Mouse (Mus musculus): ENCODE measurements around the gene Gm7029. TPM values are rescaled to one million over a fixed set of nuclear protein-coding genes. Genes with fewer than 3 reads are reported as not detected.
"Not testable (repeated sequence)": the region's sequence is repeated elsewhere in the genome, so short reads cannot be mapped to it uniquely, and the experiment has no call there.

Gm7029 gene
- polyA plus RNA-seq, 1 experiment = not detected

- TF ChIP-seq POLR2A (IDR thresholded peaks at IDR 0.05; ENCODE audit: borderline replicate concordance, control insufficient read depth, low read depth, low read length) (peak; percentile 85; the same call in 1 of the 2 replicates), CTCF (IDR thresholded peaks at IDR 0.05; ENCODE audit: control insufficient read depth, insufficient read depth, low read length) (peak; percentile 99)
These were observed 17.0 kb downstream of the Gm7029 start, which contains the start of gene Kifc1 for GRCm38 (mm10) chr17:33890533-33891059. TSS of gene Kifc1 (minus strand) at chr17:33890661.

GRCm38 (mm10) chr17:33891357-33891756 lies 17.7 kb downstream of the Gm7029 start:
- no peaks in the 10 kb centered on the region; the same call in 1 of the 2 replicates for H3K4me1 ChIP-seq (ENCODE audit: control insufficient read depth, insufficient read depth, low read length)
- H3K4me3 ChIP-seq (replicated peaks; ENCODE audit: control insufficient read depth, low read depth, low read length) = no peak overlapping the region
- WGBS = 61% methylated on average over 2 of the region's 2 CpGs
- no peak for TF ChIP-seq POLR2A (IDR thresholded peaks at IDR 0.05; ENCODE audit: borderline replicate concordance, control insufficient read depth, low read depth, low read length)
- no peak for TF ChIP-seq CTCF (IDR thresholded peaks at IDR 0.05; ENCODE audit: control insufficient read depth, insufficient read depth, low read length)
- H3K27ac ChIP-seq (ENCODE audit: control insufficient read depth, insufficient read depth, low read depth, low read length, poor library complexity) = no peak overlapping the region

More at GRCm38 (mm10) chr17:33890533-33891059, 17.0 kb downstream of the Gm7029 start, which contains the start of gene Kifc1:
- H3K4me1 ChIP-seq (ENCODE audit: control insufficient read depth, insufficient read depth, low read length) = no peaks in the 10 kb centered on the region; the same call in 1 of the 2 replicates
- WGBS = 1% methylated on average over 49 of the region's 49 CpGs
- peak within 1 kb of the TSS; percentile 81 for H3K27ac ChIP-seq (ENCODE audit: control insufficient read depth, insufficient read depth, low read depth, low read length, poor library complexity)
- peak within 1 kb of the TSS; percentile 99 for H3K4me3 ChIP-seq (replicated peaks; ENCODE audit: control insufficient read depth, low read depth, low read length)

- H3K27ac ChIP-seq (ENCODE audit: control insufficient read depth, insufficient read depth, low read depth, low read length, poor library complexity); H3K4me1 ChIP-seq (ENCODE audit: control insufficient read depth, insufficient read depth, low read length); H3K4me3 ChIP-seq (replicated peaks; ENCODE audit: control insufficient read depth, low read depth, low read length): not testable (repeated sequence)
- WGBS = 54% methylated on average over 6 of the region's 6 CpGs
These were observed 18.3 kb downstream of the Gm7029 start for GRCm38 (mm10) chr17:33891892-33892291.

GRCm38 (mm10) chr17:33892429-33892828 lies 18.8 kb downstream of the Gm7029 start:
- TF ChIP-seq CTCF (IDR thresholded peaks at IDR 0.05; ENCODE audit: control insufficient read depth, insufficient read depth, low read length) = no peak
- no peak for TF ChIP-seq POLR2A (IDR thresholded peaks at IDR 0.05; ENCODE audit: borderline replicate concordance, control insufficient read depth, low read depth, low read length)
- 72% methylated on average over 7 of the region's 7 CpGs for WGBS
- H3K4me1 ChIP-seq (ENCODE audit: control insufficient read depth, insufficient read depth, low read length) = no peaks in the 10 kb centered on the region; the same call in 1 of the 2 replicates
- no peak overlapping the region for H3K4me3 ChIP-seq (replicated peaks; ENCODE audit: control insufficient read depth, low read depth, low read length)
- no peak overlapping the region for H3K27ac ChIP-seq (ENCODE audit: control insufficient read depth, insufficient read depth, low read depth, low read length, poor library complexity)

- not testable (repeated sequence) for H3K27ac ChIP-seq (ENCODE audit: control insufficient read depth, insufficient read depth, low read depth, low read length, poor library complexity); H3K4me1 ChIP-seq (ENCODE audit: control insufficient read depth, insufficient read depth, low read length); H3K4me3 ChIP-seq (replicated peaks; ENCODE audit: control insufficient read depth, low read depth, low read length)
- WGBS = 75% methylated on average over 4 of the region's 4 CpGs
These were observed 19.4 kb downstream of the Gm7029 start for GRCm38 (mm10) chr17:33893011-33893410.

GRCm38 (mm10) chr17:33897114-33897794 lies 23.6 kb downstream of the Gm7029 start:
- no peak overlapping the region for H3K27ac ChIP-seq (ENCODE audit: control insufficient read depth, insufficient read depth, low read depth, low read length, poor library complexity)
- H3K4me1 ChIP-seq (ENCODE audit: control insufficient read depth, insufficient read depth, low read length) = peaks cover 6% of the 10 kb centered on the region
- WGBS = 31% methylated on average over 6 of the region's 6 CpGs
- H3K4me3 ChIP-seq (replicated peaks; ENCODE audit: control insufficient read depth, low read depth, low read length) = no peak overlapping the region
- TF ChIP-seq POLR2A (IDR thresholded peaks at IDR 0.05; ENCODE audit: borderline replicate concordance, control insufficient read depth, low read depth, low read length) (no peak), CTCF (IDR thresholded peaks at IDR 0.05; ENCODE audit: control insufficient read depth, insufficient read depth, low read length) (peak; percentile 59)

GRCm38 (mm10) chr17:33898193-33898592 lies 24.6 kb downstream of the Gm7029 start:
- H3K4me1 ChIP-seq (ENCODE audit: control insufficient read depth, insufficient read depth, low read length); H3K4me3 ChIP-seq (replicated peaks; ENCODE audit: control insufficient read depth, low read depth, low read length); H3K27ac ChIP-seq (ENCODE audit: control insufficient read depth, insufficient read depth, low read depth, low read length, poor library complexity): not testable (repeated sequence)
- 61% methylated on average over 4 of the region's 4 CpGs for WGBS

- peaks cover 6% of the 10 kb centered on the region for H3K4me1 ChIP-seq (ENCODE audit: control insufficient read depth, insufficient read depth, low read length)
- H3K4me3 ChIP-seq (replicated peaks; ENCODE audit: control insufficient read depth, low read depth, low read length) = no peak overlapping the region
- TF ChIP-seq CTCF (IDR thresholded peaks at IDR 0.05; ENCODE audit: control insufficient read depth, insufficient read depth, low read length) = no peak
- no peak for TF ChIP-seq POLR2A (IDR thresholded peaks at IDR 0.05; ENCODE audit: borderline replicate concordance, control insufficient read depth, low read depth, low read length)
- peak overlapping the region; percentile 50 for H3K27ac ChIP-seq (ENCODE audit: control insufficient read depth, insufficient read depth, low read depth, low read length, poor library complexity)
- 23% methylated on average over 4 of the region's 4 CpGs for WGBS
These were observed 26.0 kb downstream of the Gm7029 start for GRCm38 (mm10) chr17:33899642-33900041.
